Mouse (Mus musculus): ENCODE results near the gene Engase.

DNA sequence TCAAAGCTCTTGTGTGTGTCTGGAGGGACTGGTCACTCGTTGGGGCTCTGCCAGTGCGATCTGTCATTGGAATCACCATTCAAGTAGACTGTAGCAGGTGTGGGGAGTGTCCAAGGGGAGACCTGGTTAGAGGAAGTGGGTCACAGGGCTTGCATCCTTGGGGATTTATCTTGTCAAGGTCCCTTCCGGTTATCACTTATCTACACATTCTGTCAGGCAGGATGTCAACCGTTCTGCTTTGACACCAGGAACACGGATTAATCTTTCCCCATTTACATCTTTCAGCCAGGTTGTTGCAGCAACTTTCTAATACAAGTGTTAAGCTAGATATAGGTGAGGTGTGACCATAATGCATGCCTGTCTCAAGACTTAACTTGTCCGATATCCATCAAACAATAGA is 20.8 kb upstream of the Engase start:
- TF ChIP-seq POLR2A (IDR thresholded peaks at IDR 0.05; ENCODE audit: control insufficient read depth, low read depth, low read length) (no peak), CTCF (IDR thresholded peaks at IDR 0.05; ENCODE audit: control insufficient read depth, insufficient read depth, insufficient replicate concordance, low read depth, low read length) (no peak)

All from testis, adult 2 months (tissue).